Mouse (Mus musculus) embryonic facial prominence, embryonic 13.5 days (tissue): ENCODE results near the gene Trabd2b. TPM values are rescaled to one million over a fixed set of nuclear protein-coding genes. Genes with fewer than 3 reads are reported as not detected.
A peak's percentile ranks its signal among the peaks of the same experiment; 100 is the strongest.

Source experiments
- ATAC-seq: fragments of 200-750 bp; cut with Nextera tagmentation; 2 replicates; pipeline ENCODE4 v1.8.0; 2017; ENCODE audit warnings: low read depth; ENCODE audit not compliant: insufficient number of reproducible peaks, insufficient read depth, low FRiP score, low TSS enrichment
- H3K27ac ChIP-seq: fragments of 300-500 bp; sonication (generic); 2 replicates; pipeline ENCODE4 v1.5.1; 2015; ENCODE audit warnings: moderate library complexity, mild to moderate bottlenecking, inconsistent platforms
- H3K27me3 ChIP-seq: fragments of 300-500 bp; sonication (generic); 2 replicates; pipeline ENCODE4 v1.6.1; 2015; ENCODE audit warnings: mild to moderate bottlenecking, inconsistent platforms
- H3K36me3 ChIP-seq: fragments of 300-500 bp; sonication (generic); 2 replicates; pipeline ENCODE4 v1.6.1; 2015; ENCODE audit warnings: mild to moderate bottlenecking, inconsistent platforms
- H3K4me1 ChIP-seq: fragments of 300-500 bp; sonication (generic); 2 replicates; pipeline ENCODE4 v1.6.1; 2015; ENCODE audit warnings: inconsistent platforms
- H3K4me2 ChIP-seq: fragments of 300-500 bp; sonication (generic); 2 replicates; pipeline ENCODE4 v1.6.1; 2015; ENCODE audit warnings: moderate library complexity, mild to moderate bottlenecking, inconsistent platforms
- H3K4me3 ChIP-seq: fragments of 300-500 bp; sonication (generic); 2 replicates; pipeline ENCODE4 v1.5.1; 2015; ENCODE audit warnings: mild to moderate bottlenecking, inconsistent platforms
- H3K9ac ChIP-seq: fragments of 300-500 bp; sonication (generic); 2 replicates; pipeline ENCODE4 v1.6.1; 2015; ENCODE audit warnings: mild to moderate bottlenecking, inconsistent platforms
- H3K9me3 ChIP-seq: fragments of 300-500 bp; sonication (generic); 2 replicates; pipeline ENCODE4 v1.6.1; 2016; ENCODE audit warnings: inconsistent platforms
- WGBS: fragments of 180-500 bp; shearing (Covaris S2); methylation state at CpG from one replicate; pipeline ENCODE4 v1.1.7; 2015; ENCODE audit warnings: mixed read lengths; 5-methylcytosine and 5-hydroxymethylcytosine counted together
- polyA plus RNA-seq: library from polyadenylated mRNA; unstranded; fragments of >200 nt; fragmentation: Nextera tagmentation; extraction: Ambion mirVana; gene quantifications from 2 replicates; pipeline ENCODE4 v1.2.1, GENCODE M21; 2015

Gene Trabd2b
- 1.7 TPM in 2 replicates for polyA plus RNA-seq

GRCm38 (mm10) chr4:114406355-114407101, at the start of gene Trabd2b:
Trabd2b (plus strand) TSS chr4:114406724.
- H3K4me1 ChIP-seq: peaks cover 39% of the 10 kb centered on the region
- no peaks in the 10 kb centered on the region for H3K9me3 ChIP-seq
- peak within 1 kb of the TSS; percentile 92 for H3K27ac ChIP-seq
- no peaks in the 10 kb centered on the region for H3K36me3 ChIP-seq
- ATAC-seq: peak; percentile 40
- H3K27me3 ChIP-seq: peaks cover 71% of the 10 kb centered on the region
- H3K4me3 ChIP-seq: peak within 1 kb of the TSS; percentile 75
- H3K9ac ChIP-seq: peak within 1 kb of the TSS; percentile 85
- peak within 1 kb of the TSS; percentile 94 for H3K4me2 ChIP-seq
- under 1% methylated on average over 52 of the region's 61 CpGs for WGBS

DNA sequence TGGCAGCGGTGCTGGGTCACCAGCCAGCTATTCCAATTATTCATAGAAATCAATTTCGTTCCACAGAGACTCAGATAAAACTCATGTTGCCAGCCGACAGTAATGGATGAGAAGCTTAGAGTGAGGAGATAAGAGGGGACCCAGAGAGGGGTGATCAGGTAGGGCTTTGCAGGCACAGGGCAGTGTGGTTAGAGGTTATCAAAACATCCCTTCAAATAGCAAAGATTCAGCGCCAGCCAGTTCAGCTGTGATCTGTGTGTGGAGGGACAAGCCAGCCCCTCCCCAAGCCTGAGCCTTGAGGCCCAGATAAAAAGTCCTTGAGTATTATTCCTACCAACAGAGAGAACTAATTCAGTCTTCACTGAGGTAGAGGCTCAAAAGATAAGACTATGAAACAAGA, 49.1 kb upstream of the Trabd2b start:
- Histone ChIP-seq H3K4me3 (no peak overlapping the region), H3K9me3 (no peaks in the 10 kb centered on the region), H3K4me1 (no peaks in the 10 kb centered on the region), H3K4me2 (no peak overlapping the region), H3K36me3 (no peaks in the 10 kb centered on the region), H3K27me3 (peaks cover 11% of the 10 kb centered on the region), H3K27ac (no peak overlapping the region), H3K9ac (no peak overlapping the region)
- no peak for ATAC-seq
- WGBS: 54% methylated on average over 4 of the region's 4 CpGs

DNA sequence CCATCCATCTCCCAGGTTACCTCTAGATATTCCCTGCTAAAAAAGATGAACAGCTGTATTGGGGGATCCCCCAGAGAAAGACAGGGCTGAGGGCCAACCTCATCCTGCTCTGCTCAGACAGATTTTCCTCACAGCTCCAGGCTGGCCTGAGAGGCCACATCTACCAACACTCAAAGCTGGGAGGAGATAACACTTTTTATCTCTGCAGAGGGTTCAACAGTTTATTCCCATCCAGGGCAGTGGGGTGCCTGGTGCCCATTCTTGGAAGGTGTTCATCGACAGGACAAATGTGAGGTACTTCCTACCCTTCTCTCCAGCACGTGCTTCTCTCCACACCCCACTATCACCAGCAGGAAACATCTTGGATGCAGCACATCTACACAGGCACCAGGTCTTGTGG, 47.6 kb upstream of the Trabd2b start:
- H3K9me3 ChIP-seq: no peaks in the 10 kb centered on the region
- H3K4me1 ChIP-seq: no peaks in the 10 kb centered on the region
- no peak overlapping the region for H3K4me2 ChIP-seq
- no peak overlapping the region for H3K27ac ChIP-seq
- no peaks in the 10 kb centered on the region for H3K36me3 ChIP-seq
- no peak overlapping the region for H3K9ac ChIP-seq
- no peak overlapping the region for H3K4me3 ChIP-seq
- ATAC-seq: no peak
- H3K27me3 ChIP-seq: peaks cover 5% of the 10 kb centered on the region; the same call in 1 of the 2 replicates
- 76% methylated on average over 2 of the region's 2 CpGs for WGBS

GRCm38 (mm10) chr4:114359818-114360217, 46.7 kb upstream of the Trabd2b start:
- WGBS: 83% methylated on average over 1 of the region's 1 CpGs
- no peak for ATAC-seq
- Histone ChIP-seq H3K27ac (no peak overlapping the region), H3K9me3 (no peaks in the 10 kb centered on the region), H3K4me3 (no peak overlapping the region), H3K4me2 (no peak overlapping the region), H3K9ac (no peak overlapping the region), H3K27me3 (peaks cover 5% of the 10 kb centered on the region; the same call in 1 of the 2 replicates), H3K36me3 (no peaks in the 10 kb centered on the region), H3K4me1 (no peaks in the 10 kb centered on the region)

- Histone ChIP-seq H3K9ac (no peak overlapping the region), H3K4me3 (no peak overlapping the region), H3K4me2 (no peak overlapping the region), H3K9me3 (no peaks in the 10 kb centered on the region), H3K27me3 (peaks cover 9% of the 10 kb centered on the region; the same call in 1 of the 2 replicates), H3K36me3 (no peaks in the 10 kb centered on the region), H3K4me1 (no peaks in the 10 kb centered on the region), H3K27ac (no peak overlapping the region)
- 56% methylated on average over 2 of the region's 2 CpGs for WGBS
- ATAC-seq: no peak
Observed at GRCm38 (mm10) chr4:114361336-114361735, 45.2 kb upstream of the Trabd2b start.

GRCm38 (mm10) chr4:114365000-114365399, 41.5 kb upstream of the Trabd2b start:
- Histone ChIP-seq H3K9ac (no peak overlapping the region), H3K36me3 (no peaks in the 10 kb centered on the region), H3K9me3 (no peaks in the 10 kb centered on the region), H3K27ac (no peak overlapping the region), H3K4me1 (peaks cover 6% of the 10 kb centered on the region; the same call in 1 of the 2 replicates), H3K27me3 (peaks cover 28% of the 10 kb centered on the region), H3K4me3 (no peak overlapping the region), H3K4me2 (no peak overlapping the region)
- WGBS: 73% methylated on average over 4 of the region's 4 CpGs
- ATAC-seq: no peak

DNA sequence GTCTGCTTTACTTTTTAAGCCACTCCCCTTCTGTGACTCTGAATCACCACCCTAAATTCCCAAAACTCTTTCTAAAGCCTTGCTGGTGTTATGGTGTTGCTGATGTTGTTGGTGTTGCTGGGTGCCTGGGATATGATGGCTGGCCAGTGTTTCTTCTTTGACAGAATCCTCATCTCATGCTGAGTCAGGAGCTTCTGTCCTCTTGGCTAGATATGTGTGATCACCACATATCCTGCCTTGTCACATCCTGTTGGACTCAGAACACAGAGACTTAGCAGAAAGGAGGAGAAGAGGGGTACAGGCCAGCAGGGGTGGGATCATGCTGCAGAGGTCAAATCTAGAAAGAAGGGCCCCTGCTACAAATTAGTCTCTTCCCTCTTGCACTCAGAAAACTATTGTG, 40.9 kb upstream of the Trabd2b start:
- H3K27ac ChIP-seq: no peak overlapping the region
- no peak for ATAC-seq
- peaks cover 6% of the 10 kb centered on the region; the same call in 1 of the 2 replicates for H3K4me1 ChIP-seq
- no peaks in the 10 kb centered on the region for H3K36me3 ChIP-seq
- H3K4me3 ChIP-seq: no peak overlapping the region
- H3K27me3 ChIP-seq: peaks cover 29% of the 10 kb centered on the region
- no peak overlapping the region for H3K9ac ChIP-seq
- no peak overlapping the region for H3K4me2 ChIP-seq
- no peaks in the 10 kb centered on the region for H3K9me3 ChIP-seq

DNA sequence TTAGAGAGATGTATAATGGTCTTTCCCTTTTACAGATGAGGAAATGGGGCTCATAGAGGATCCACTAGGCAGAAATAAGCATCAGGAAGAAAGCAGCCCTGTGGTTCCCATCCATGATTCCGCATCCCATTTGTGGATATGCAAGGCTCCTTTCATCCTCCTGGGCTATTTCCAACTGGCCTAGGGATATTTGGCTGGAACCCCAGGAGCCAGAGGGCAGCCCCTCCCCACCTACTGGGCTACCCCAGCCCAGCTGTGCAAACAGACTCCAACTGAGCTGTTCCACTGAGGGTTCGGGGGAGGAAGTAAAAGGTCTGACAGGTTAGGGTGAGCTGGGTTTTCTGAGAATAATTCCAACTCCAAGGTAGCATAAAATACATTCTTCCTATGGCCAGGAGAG, 39.5 kb upstream of the Trabd2b start:
- Histone ChIP-seq H3K4me1 (peaks cover 6% of the 10 kb centered on the region; the same call in 1 of the 2 replicates), H3K27me3 (peaks cover 29% of the 10 kb centered on the region), H3K4me3 (no peak overlapping the region), H3K27ac (no peak overlapping the region), H3K9ac (no peak overlapping the region), H3K36me3 (no peaks in the 10 kb centered on the region), H3K9me3 (no peaks in the 10 kb centered on the region), H3K4me2 (no peak overlapping the region)
- no peak for ATAC-seq
- 47% methylated on average over 2 of the region's 2 CpGs for WGBS

DNA sequence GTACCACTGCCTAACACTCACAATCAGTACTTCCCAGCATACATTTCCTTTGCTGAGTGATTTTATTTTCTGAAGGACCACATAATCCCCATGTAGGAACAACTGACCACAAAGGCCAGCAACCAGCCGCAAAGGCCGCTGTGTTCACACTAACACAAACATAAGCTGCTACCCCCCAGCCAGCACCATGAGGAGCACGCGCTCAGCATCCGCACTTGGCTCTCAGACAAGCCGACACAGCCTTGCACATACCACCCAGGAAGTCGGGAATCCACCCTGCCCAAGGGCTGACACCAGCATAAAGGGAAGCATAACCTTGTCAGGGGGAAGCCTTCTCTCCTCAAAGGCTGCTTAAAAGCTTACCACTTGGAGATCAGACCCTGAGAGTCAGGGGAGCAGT, 38.7 kb upstream of the Trabd2b start:
- H3K9ac ChIP-seq: no peak overlapping the region
- H3K27ac ChIP-seq: no peak overlapping the region
- 38% methylated on average over 7 of the region's 7 CpGs for WGBS
- no peak overlapping the region for H3K4me2 ChIP-seq
- no peak for ATAC-seq
- H3K9me3 ChIP-seq: no peaks in the 10 kb centered on the region
- peaks cover 6% of the 10 kb centered on the region; the same call in 1 of the 2 replicates for H3K4me1 ChIP-seq
- peaks cover 29% of the 10 kb centered on the region for H3K27me3 ChIP-seq
- no peaks in the 10 kb centered on the region for H3K36me3 ChIP-seq
- H3K4me3 ChIP-seq: no peak overlapping the region

DNA sequence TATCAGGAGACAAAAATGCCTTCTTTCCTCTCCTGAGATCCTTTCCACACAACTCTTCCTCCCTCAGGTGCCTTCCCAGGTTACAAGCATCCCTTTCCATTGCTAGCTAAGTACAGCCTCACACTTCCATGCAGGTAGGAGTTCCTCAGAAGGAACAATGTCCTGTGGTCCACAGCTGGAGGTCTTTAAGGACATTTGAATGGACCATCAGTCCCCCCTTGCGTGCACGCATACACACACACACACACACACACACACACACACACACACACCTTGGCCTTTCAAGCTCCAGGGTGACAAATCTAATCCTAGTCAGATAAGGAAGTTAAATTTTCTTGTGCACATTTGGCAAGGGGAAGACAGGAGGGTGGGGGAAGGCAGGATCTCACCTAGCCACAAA, 36.9 kb upstream of the Trabd2b start:
- 71% methylated on average over 2 of the region's 2 CpGs for WGBS
- Histone ChIP-seq H3K4me1 (peaks cover 6% of the 10 kb centered on the region; the same call in 1 of the 2 replicates), H3K27ac (no peak overlapping the region), H3K27me3 (peaks cover 29% of the 10 kb centered on the region), H3K4me2 (no peak overlapping the region), H3K9ac (no peak overlapping the region), H3K4me3 (no peak overlapping the region), H3K9me3 (no peaks in the 10 kb centered on the region), H3K36me3 (no peaks in the 10 kb centered on the region)
- ATAC-seq: no peak

DNA sequence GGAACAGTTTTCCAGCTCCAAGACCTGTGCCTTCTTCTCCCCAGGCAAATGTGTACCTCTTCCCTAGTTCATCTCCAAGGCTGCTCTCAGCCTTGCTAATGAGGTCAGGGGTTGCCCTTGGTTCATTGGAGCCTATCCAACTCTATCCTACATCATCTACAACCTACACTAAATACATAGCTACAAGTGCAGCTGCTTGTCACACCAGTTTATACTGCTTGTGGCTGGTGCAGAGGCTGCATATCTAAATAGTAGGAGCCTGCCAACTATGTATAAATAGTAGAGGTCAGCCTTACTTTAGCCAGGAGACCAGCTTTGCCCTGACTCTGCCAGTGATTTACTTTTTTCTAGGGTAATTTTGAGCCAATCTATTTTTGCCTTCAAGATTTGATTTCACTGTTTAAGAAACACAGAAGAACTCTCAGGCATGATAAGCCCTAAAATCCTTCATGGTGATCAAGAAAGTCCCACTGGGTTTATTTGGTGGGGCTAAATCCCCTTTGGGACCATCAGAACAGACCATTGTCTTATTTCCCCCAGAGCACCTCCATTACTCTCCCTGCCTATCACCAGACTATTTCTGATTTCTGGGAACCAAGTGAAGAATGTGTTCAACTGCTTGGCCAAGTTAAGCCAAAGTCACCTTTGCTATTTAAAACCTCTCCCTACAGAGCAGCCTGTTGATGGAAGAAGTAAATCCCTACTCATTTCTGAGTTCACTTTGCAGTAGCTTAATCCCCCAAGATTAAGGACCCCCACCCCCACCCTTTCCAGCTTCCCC, 35.4 kb upstream of the Trabd2b start:
- Histone ChIP-seq H3K9me3 (no peaks in the 10 kb centered on the region), H3K4me3 (no peak overlapping the region), H3K27me3 (peaks cover 26% of the 10 kb centered on the region), H3K4me2 (no peak overlapping the region), H3K4me1 (peaks cover 6% of the 10 kb centered on the region; the same call in 1 of the 2 replicates), H3K9ac (no peak overlapping the region), H3K36me3 (no peaks in the 10 kb centered on the region), H3K27ac (no peak overlapping the region)
- no peak for ATAC-seq

- H3K9ac ChIP-seq: no peak overlapping the region
- H3K4me3 ChIP-seq: no peak overlapping the region
- no peak overlapping the region for H3K4me2 ChIP-seq
- no peaks in the 10 kb centered on the region for H3K36me3 ChIP-seq
- WGBS: 62% methylated on average over 3 of the region's 3 CpGs
- peaks cover 10% of the 10 kb centered on the region; the same call in 1 of the 2 replicates for H3K4me1 ChIP-seq
- H3K27me3 ChIP-seq: peaks cover 13% of the 10 kb centered on the region
- no peak for ATAC-seq
- H3K9me3 ChIP-seq: no peaks in the 10 kb centered on the region
- H3K27ac ChIP-seq: no peak overlapping the region
Observed at GRCm38 (mm10) chr4:114372699-114373098, 33.8 kb upstream of the Trabd2b start.
